Mouse (Mus musculus): ENCODE data around the gene Ighmbp2. TPM values are rescaled to one million over a fixed set of nuclear protein-coding genes. Genes with fewer than 3 reads are reported as not detected.
"Not testable (repeated sequence)": the region's sequence is repeated elsewhere in the genome, so short reads cannot be mapped to it uniquely, and the experiment has no call there.

The Ighmbp2 gene
- polyA plus RNA-seq, 1 experiment from 2014 or later = 10.2 TPM

DNA sequence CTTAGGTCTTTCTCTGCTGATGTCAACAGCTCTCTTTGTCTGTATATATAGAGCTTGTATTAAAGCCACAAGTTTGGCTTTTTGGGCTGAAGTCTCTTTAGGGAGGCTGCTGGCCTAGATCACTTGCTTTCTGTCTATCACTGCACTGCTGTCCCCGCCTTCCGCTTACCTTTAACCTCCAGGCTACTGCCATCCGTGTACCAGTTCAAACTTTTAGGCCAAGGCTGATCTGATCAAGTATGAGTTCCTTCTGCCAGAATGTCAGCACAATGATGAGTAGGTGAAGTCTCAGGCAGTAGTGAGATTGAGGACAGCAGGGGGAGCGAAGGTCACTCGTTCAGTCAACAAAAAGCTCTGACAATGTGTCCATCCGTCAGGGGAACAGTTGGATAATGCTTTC is 57.6 kb downstream of the Ighmbp2 start:
- H3K27me3 ChIP-seq (ENCODE audit: low read depth, poor library complexity, severe bottlenecking); H3K4me1 ChIP-seq; H3K27ac ChIP-seq (replicated peaks); DNase-seq (ENCODE audit: low spot score); H3K36me3 ChIP-seq; H3K9me3 ChIP-seq (replicated peaks); H3K4me3 ChIP-seq: not testable (repeated sequence)
- WGBS = 78% methylated on average over 5 of the region's 6 CpGs

DNA sequence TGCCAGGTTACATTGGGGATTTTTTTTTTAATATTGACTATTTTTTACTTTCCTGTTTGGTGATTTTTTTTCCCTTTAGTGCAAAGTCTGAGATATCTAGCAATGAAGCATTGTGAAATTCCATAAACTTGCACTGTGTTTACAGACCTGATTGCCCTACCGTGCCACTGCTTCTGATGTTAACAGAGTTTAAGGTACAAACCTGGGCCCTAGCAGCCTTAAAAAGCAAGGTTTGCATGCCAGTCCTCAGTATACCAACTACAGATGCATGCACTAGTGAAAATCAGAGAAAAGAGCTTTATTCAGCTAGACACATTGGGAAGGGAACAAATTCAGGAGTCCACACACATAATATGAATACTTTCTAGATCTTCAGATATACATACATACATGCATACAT is 67.9 kb downstream of the Ighmbp2 start:
- not testable (repeated sequence) for DNase-seq (ENCODE audit: low spot score); H3K4me1 ChIP-seq; H3K4me3 ChIP-seq; H3K9me3 ChIP-seq (replicated peaks); H3K27ac ChIP-seq (replicated peaks); H3K27me3 ChIP-seq (ENCODE audit: low read depth, poor library complexity, severe bottlenecking); H3K36me3 ChIP-seq
- WGBS = 59% methylated on average over 1 of the region's 1 CpGs

Small RNA genes lying within 50 kb of the gene (microRNA-seq; reads per million reads assigned to microRNA genes)
- not detected for gene Mir6984

Other genes starting within 250 kb of the Ighmbp2 start
- 122 and 139 TPM in 2 replicates for gene Mrpl21, start 116 bp downstream of the Ighmbp2 start, polyA plus RNA-seq (2016; fragmentation: Nextera tagmentation; extraction: Ambion mirVana)
- gene Cpt1a, start 39.3 kb upstream of the Ighmbp2 start, polyA plus RNA-seq (2016; fragmentation: Nextera tagmentation; extraction: Ambion mirVana) = 4.0 and 7.4 TPM in 2 replicates
- 0.12 and 0.25 TPM in 2 replicates for gene Tesmin, start 105.8 kb upstream of the Ighmbp2 start, polyA plus RNA-seq (2016; fragmentation: Nextera tagmentation; extraction: Ambion mirVana)
- 4.4 and 6.1 TPM in 2 replicates for gene Gal, start 131.5 kb upstream of the Ighmbp2 start, polyA plus RNA-seq (2016; fragmentation: Nextera tagmentation; extraction: Ambion mirVana)

Data from midbrain, embryonic 10.5 days (tissue).